Mouse (Mus musculus) bone marrow macrophage, adult 2 months (primary cell): ENCODE measurements around the gene Ppara. TPM values are rescaled to one million over a fixed set of nuclear protein-coding genes. Genes with fewer than 3 reads are reported as not detected.

Experiments
- H3K27ac ChIP-seq: 2 replicates; pipeline ENCODE4 v1.5.1; 2012; ENCODE audit warnings: low read depth, low read length; ENCODE audit not compliant: insufficient read depth
- H3K4me1 ChIP-seq: 2 replicates; pipeline ENCODE4 v1.6.1; 2012; ENCODE audit warnings: low read length; ENCODE audit not compliant: control insufficient read depth, insufficient read depth
- H3K4me3 ChIP-seq: 2 replicates; pipeline ENCODE4 v1.5.1; 2012; ENCODE audit warnings: mild to moderate bottlenecking, low read length, moderate library complexity; ENCODE audit not compliant: insufficient read depth
- CTCF ChIP-seq: IDR thresholded peaks from 2 replicates; pipeline ENCODE4 v1.5.1; 2012; ENCODE audit warnings: low read depth, mild to moderate bottlenecking, low read length, moderate library complexity
- POLR2A ChIP-seq: IDR thresholded peaks from 2 replicates; pipeline ENCODE4 v1.6.1; 2012; ENCODE audit warnings: mild to moderate bottlenecking, low read depth, low read length, borderline replicate concordance
- polyA plus RNA-seq: library from polyadenylated mRNA; stranded (reverse); fragments of >200 nt; gene quantifications from 2 replicates; pipeline ENCODE4 v1.2.4, GENCODE M21; 2012; ENCODE audit not compliant: missing spikeins, insufficient read depth, insufficient read length

Ppara gene
- polyA plus RNA-seq, 1 experiment, result not detected

- Histone ChIP-seq H3K4me1 (no peaks in the 10 kb centered on the region), H3K27ac (no peak overlapping the region), H3K4me3 (no peak overlapping the region)
- no peak for TF ChIP-seq CTCF
- no peak for TF ChIP-seq POLR2A
Observed at GRCm38 (mm10) chr15:85749141-85749540, 14.4 kb downstream of the Ppara start.

DNA sequence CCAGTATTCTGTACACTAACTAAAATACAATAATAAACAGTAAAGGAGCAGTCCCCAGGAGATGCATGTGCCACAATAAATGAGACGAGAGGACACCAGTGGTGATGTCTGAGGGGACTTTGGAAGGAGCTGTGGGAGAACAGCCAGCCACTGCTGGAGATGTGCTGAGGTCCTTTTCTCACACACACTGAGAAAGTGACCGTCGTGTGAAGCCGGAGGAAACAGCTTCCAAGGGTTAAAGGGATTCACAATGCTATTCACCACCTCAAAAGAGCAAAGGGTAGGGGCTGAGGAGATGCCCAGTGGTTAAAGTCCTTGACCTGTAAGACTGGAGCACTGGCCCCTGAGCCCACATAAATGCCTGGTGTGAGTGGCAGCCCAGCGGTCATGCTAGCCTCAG is 15.3 kb downstream of the Ppara start:
- no peak for TF ChIP-seq POLR2A
- no peak for TF ChIP-seq CTCF
- Histone ChIP-seq H3K27ac (no peak overlapping the region), H3K4me1 (no peaks in the 10 kb centered on the region), H3K4me3 (no peak overlapping the region)

DNA sequence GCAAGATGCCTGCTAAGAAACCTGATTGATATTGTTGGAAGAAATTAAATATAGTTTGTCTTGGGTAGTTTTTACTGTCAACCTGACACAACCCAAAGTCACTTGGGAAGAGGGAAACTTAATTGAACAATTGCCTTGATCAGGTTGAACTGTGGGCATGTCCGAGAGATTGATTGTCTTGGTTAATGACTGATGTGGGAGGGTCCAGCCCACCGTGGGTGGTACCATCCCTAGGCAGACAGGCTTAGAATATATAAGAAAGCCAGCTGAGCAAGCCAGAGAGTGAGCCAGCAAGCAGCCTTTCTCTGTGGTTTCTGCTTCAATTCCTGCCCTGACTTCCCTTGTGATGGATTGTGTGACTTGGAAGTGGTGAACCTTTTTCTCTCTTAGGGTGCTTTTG is 17.9 kb downstream of the Ppara start:
- TF ChIP-seq CTCF, result no peak
- no peak for TF ChIP-seq POLR2A
- Histone ChIP-seq H3K4me1 (no peaks in the 10 kb centered on the region), H3K4me3 (no peak overlapping the region), H3K27ac (no peak overlapping the region)

- no peaks in the 10 kb centered on the region for H3K4me1 ChIP-seq
Observed at GRCm38 (mm10) chr15:85754033-85754650, 19.4 kb downstream of the Ppara start.

DNA sequence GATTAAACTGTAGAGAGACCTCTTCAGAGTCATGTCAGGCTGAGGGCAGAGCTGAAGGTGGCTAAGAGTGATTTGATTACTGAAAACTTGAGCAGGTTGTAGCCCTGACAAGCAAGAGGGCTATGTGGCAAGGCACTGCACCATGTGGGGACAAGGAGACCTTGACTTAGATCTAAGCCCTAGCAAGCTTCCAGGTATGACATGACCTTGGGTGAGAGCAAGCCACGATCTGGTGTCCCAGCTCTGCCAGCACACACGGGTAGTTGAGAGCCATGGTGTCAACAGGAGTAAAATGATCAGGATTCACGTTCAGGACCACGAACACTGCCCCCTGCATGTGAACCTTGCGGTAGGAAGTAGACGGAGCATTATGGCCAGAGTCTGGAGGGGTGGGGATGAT is 20.4 kb downstream of the Ppara start:
- Histone ChIP-seq H3K4me1 (no peaks in the 10 kb centered on the region), H3K27ac (no peak overlapping the region), H3K4me3 (no peak overlapping the region)
- TF ChIP-seq POLR2A, result no peak
- TF ChIP-seq CTCF, result no peak

More at GRCm38 (mm10) chr15:85754033-85754650, 19.4 kb downstream of the Ppara start:
- TF ChIP-seq POLR2A (no peak), CTCF (no peak)
- no peak overlapping the region for H3K27ac ChIP-seq
- no peak overlapping the region for H3K4me3 ChIP-seq

DNA sequence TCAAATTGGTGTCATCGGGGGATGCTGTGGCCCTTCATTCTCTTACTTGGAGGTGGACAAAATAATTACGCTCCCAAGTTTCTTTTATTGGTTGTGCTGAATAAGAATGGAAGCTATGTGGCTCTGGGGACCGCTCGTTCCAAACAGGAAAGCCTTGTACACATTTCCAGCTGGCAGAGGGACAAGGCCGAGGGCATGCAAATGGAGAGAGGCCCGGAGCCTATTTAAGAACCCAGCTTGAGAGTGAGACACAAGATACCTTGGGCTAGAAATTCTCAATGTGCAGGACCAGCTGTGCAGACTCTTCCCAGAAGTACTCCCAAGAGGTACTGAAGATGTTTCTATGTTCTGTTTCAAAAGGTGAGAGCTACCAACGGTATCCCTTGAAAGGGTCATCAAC is 21.8 kb downstream of the Ppara start:
- H3K4me3 ChIP-seq, result no peak overlapping the region
- TF ChIP-seq POLR2A (no peak), CTCF (no peak)

DNA sequence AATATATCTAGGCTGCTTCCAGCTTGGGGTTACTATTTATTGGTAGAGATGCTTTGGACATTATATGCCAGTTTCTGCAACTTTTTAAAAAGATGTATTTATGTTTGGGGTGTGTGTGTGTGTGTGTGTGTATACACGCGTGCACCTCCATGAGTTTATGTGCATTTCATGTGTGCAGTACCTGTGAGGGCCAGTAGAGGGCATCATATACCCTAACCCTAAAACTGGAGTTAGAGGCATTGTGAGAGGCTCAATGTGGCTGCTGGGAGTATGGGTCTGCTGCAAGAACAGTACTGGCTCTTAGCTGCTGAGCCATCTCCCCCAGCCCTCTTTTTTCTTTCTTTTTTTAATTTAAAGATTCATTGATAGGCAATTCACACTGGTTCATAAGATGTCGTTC is 23.0 kb downstream of the Ppara start:
- Histone ChIP-seq H3K4me3 (no peak overlapping the region), H3K4me1 (no peaks in the 10 kb centered on the region), H3K27ac (no peak overlapping the region)
- no peak for TF ChIP-seq CTCF
- no peak for TF ChIP-seq POLR2A

More for the DNA sequence above, 21.8 kb downstream of the Ppara start:
- no peak overlapping the region for H3K27ac ChIP-seq
- no peaks in the 10 kb centered on the region for H3K4me1 ChIP-seq

DNA sequence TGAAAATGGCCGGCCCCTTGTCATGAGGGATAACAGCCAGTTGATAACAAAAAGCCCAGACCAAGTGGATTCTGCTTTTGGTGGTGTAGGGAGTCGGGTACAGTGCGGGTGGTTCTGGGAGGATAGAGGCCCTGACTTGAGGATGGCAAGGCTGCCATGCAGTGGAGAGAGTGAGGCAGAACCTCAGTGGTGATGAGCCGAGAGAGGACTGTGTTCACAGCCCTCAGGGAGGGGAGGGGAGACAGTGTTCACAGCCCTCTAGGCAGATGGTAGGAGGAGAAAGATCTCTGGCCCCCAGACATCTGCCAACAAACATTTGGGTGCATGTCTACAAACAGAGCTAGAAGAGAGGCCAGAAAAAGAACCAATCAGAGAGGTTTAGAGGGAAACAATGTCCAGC is 28.0 kb downstream of the Ppara start:
- TF ChIP-seq POLR2A (no peak), CTCF (no peak)
- Histone ChIP-seq H3K4me3 (no peak overlapping the region), H3K27ac (no peak overlapping the region), H3K4me1 (no peaks in the 10 kb centered on the region)

- no peak overlapping the region for H3K27ac ChIP-seq
- TF ChIP-seq POLR2A (no peak), CTCF (no peak)
Observed at GRCm38 (mm10) chr15:85765022-85765421, 30.2 kb downstream of the Ppara start.

DNA sequence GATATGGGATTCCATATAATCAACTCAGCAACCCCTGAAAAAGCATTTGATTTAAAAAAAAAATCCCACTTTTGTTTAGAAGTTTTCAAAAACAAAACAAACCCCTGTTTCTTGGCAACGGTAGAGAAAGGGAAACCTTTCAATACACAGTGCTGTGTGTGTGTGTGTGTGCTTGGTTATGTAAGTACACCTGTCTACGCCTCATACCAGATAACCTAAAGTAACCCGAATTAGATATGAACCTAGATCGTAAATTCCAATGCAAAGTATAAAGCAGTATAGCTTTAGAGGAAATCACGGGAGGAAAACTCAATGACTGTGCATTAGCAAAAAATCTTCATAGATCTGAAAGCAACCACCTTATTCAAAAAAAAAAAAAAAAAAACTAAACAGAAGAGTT is 31.9 kb downstream of the Ppara start:
- H3K4me1 ChIP-seq, result no peaks in the 10 kb centered on the region
- no peak overlapping the region for H3K4me3 ChIP-seq
- H3K27ac ChIP-seq, result no peak overlapping the region
- TF ChIP-seq POLR2A (no peak), CTCF (no peak)

More at GRCm38 (mm10) chr15:85765022-85765421, 30.2 kb downstream of the Ppara start:
- no peak overlapping the region for H3K4me3 ChIP-seq
- H3K4me1 ChIP-seq, result no peaks in the 10 kb centered on the region
